Mouse (Mus musculus): ENCODE measurements around the gene Dlg3. TPM values are rescaled to one million over a fixed set of nuclear protein-coding genes. Genes with fewer than 3 reads are reported as not detected.

The Dlg3 gene
- total and polyA plus RNA-seq, 3 experiments, result 2.4 to 2.8 TPM; not detected in 1

DNA sequence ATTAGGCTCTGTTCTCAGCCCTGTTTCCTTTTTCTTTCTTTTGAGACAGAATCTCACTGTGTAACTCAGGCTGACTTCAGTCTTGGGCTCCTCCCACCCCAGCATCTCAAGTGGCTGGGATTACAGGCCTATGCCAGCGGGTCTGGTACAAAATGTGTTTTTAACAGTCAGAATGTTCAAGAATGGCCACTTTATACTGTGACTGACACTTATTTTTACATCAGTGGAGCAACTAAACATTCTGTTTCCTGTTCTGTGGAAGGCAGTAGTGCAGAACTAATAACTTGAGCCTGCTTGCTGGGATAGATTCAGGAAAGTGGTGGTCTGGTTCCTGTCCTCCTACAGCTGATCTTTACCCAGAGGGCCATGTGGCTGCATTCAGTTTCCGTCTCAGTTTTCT lies 33.1 kb downstream of the Dlg3 start:
- no peak for DNase-seq (ENCODE audit: low read depth, low spot score)
- no peaks in the 10 kb centered on the region for H3K9me3 ChIP-seq (replicated peaks; ENCODE audit: insufficient read depth, low read length)
- no peaks in the 10 kb centered on the region for H3K36me3 ChIP-seq (ENCODE audit: control insufficient read depth in 1 of 2, insufficient read depth in 2 of 2, low read length in 2 of 2)
- H3K9ac ChIP-seq (ENCODE audit: control insufficient read depth, low read depth, low read length, poor library complexity, severe bottlenecking), result no peak overlapping the region
- H3K27me3 ChIP-seq (ENCODE audit: control insufficient read depth in 1 of 2, insufficient read depth in 2 of 2, low read length in 2 of 2), result no peaks in the 10 kb centered on the region
- H3K79me2 ChIP-seq (ENCODE audit: control insufficient read depth, insufficient read depth, low read length, poor library complexity), result no peaks in the 10 kb centered on the region
- H3K4me1 ChIP-seq (ENCODE audit: control insufficient read depth in 1 of 2, insufficient read depth in 2 of 2, low read length in 2 of 2), result no peaks in the 10 kb centered on the region
- no peak overlapping the region for H3K4me3 ChIP-seq (ENCODE audit: control insufficient read depth in 1 of 2, insufficient read depth in 1 of 2, low read depth in 2 of 2, low read length in 2 of 2)
- H3K27ac ChIP-seq (ENCODE audit: control insufficient read depth, low read depth, low read length), result no peak overlapping the region
- TF ChIP-seq USF1 (IDR thresholded peaks at IDR 0.05; ENCODE audit: low read depth, low read length), result no peak
- TF ChIP-seq CHD1 (IDR thresholded peaks at IDR 0.05; ENCODE audit: low read depth, low read length), result no peak
- TF ChIP-seq MAZ (IDR thresholded peaks at IDR 0.05; ENCODE audit: low read depth, low read length), result no peak
- no peak for TF ChIP-seq CTCF (IDR thresholded peaks at IDR 0.05 in 2 of 3, conservative IDR thresholded peaks at IDR 0.05 in 1 of 3; ENCODE audit: control insufficient read depth in 1 of 3, insufficient read depth in 1 of 3, low read depth in 2 of 3, low read length in 3 of 3, poor library complexity in 1 of 3, severe bottlenecking in 1 of 3)
- no peak for TF ChIP-seq RAD21 (IDR thresholded peaks at IDR 0.05; ENCODE audit: low read depth, low read length)

DNA sequence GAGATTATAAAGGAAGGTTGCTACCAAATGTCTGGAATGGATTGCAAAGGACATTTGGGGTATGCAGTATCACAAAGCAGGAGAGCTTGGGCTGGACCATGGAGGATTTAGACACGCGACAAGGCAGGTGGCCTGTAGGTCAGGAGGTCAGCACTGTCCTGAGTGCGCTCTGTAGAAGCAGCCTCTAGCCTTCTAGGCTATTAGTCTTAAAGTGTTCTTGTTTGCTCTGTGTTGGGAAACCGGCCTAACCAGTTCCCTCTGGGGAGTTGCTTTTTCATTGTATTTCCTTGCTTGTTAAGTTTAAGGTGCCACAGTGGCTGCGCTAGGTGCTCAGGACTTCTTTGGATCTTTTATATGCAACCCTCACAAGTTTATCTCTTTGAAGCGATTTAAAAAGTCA lies 34.5 kb downstream of the Dlg3 start:
- Histone ChIP-seq H3K27me3 (ENCODE audit: control insufficient read depth in 1 of 2, insufficient read depth in 2 of 2, low read length in 2 of 2) (no peaks in the 10 kb centered on the region), H3K4me3 (ENCODE audit: control insufficient read depth in 1 of 2, insufficient read depth in 1 of 2, low read depth in 2 of 2, low read length in 2 of 2) (no peak overlapping the region), H3K36me3 (ENCODE audit: control insufficient read depth in 1 of 2, insufficient read depth in 2 of 2, low read length in 2 of 2) (no peaks in the 10 kb centered on the region), H3K79me2 (ENCODE audit: control insufficient read depth, insufficient read depth, low read length, poor library complexity) (no peaks in the 10 kb centered on the region), H3K9ac (ENCODE audit: control insufficient read depth, low read depth, low read length, poor library complexity, severe bottlenecking) (no peak overlapping the region), H3K9me3 (replicated peaks; ENCODE audit: insufficient read depth, low read length) (no peaks in the 10 kb centered on the region), H3K4me1 (ENCODE audit: control insufficient read depth in 1 of 2, insufficient read depth in 2 of 2, low read length in 2 of 2) (no peaks in the 10 kb centered on the region), H3K27ac (ENCODE audit: control insufficient read depth, low read depth, low read length) (no peak overlapping the region)
- TF ChIP-seq MAZ (IDR thresholded peaks at IDR 0.05; ENCODE audit: low read depth, low read length) (no peak), TBP (IDR thresholded peaks at IDR 0.05; ENCODE audit: low read depth, low read length) (no peak), RCOR1 (IDR thresholded peaks at IDR 0.05; ENCODE audit: low read depth, low read length) (no peak), USF1 (IDR thresholded peaks at IDR 0.05; ENCODE audit: low read depth, low read length) (no peak), ZC3H11A (IDR thresholded peaks at IDR 0.05; ENCODE audit: low read depth, low read length) (no peak), MYC (IDR thresholded peaks at IDR 0.05; ENCODE audit: low read depth, low read length) (no peak), GABPA (IDR thresholded peaks at IDR 0.05; ENCODE audit: low read depth, low read length) (no peak), NRF1 (IDR thresholded peaks at IDR 0.05; ENCODE audit: insufficient read depth, low read depth, low read length, poor library complexity, severe bottlenecking) (no peak), TAL1 (IDR thresholded peaks at IDR 0.05; ENCODE audit: low read length) (no peak), CTCF (IDR thresholded peaks at IDR 0.05 in 2 of 3, conservative IDR thresholded peaks at IDR 0.05 in 1 of 3; ENCODE audit: control insufficient read depth in 1 of 3, insufficient read depth in 1 of 3, low read depth in 2 of 3, low read length in 3 of 3, poor library complexity in 1 of 3, severe bottlenecking in 1 of 3) (no peak), EP300 (IDR thresholded peaks at IDR 0.05; ENCODE audit: low read depth in 1 of 2, low read length in 2 of 2) (no peak), MXI1 (IDR thresholded peaks at IDR 0.05; ENCODE audit: low read depth, low read length) (no peak)
- DNase-seq (ENCODE audit: low read depth, low spot score), result no peak

DNA sequence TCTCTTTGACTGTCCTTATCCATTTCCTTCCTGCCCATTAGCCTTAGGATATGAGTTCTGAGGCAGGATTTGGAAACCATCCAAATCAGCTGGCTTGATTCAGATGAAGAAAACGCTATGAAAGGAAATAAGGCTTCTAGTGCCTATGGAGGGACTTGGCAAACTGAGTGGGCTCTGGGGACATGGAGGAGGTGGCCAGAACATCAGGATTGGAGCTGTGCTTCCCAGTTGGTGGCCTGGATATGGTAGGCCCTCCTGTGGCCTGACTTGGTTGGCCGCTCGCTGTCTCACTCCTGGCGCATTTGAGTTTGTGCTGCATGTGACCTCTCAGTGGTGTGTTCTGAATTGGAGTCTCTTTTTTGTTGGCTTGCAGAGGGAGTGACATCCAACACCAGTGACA lies 43.6 kb downstream of the Dlg3 start:
- Histone ChIP-seq H3K79me2 (ENCODE audit: control insufficient read depth, insufficient read depth, low read length, poor library complexity) (no peaks in the 10 kb centered on the region), H3K4me1 (ENCODE audit: control insufficient read depth in 1 of 2, insufficient read depth in 2 of 2, low read length in 2 of 2) (0 out of 4 replicates have a peak, but pooled peaks cover 0 to 2% of the 10 kb centered on the region in 2 experiments), H3K27me3 (ENCODE audit: control insufficient read depth in 1 of 2, insufficient read depth in 2 of 2, low read length in 2 of 2) (no peaks in the 10 kb centered on the region), H3K4me3 (ENCODE audit: control insufficient read depth in 1 of 2, insufficient read depth in 1 of 2, low read depth in 2 of 2, low read length in 2 of 2) (no peak overlapping the region), H3K9ac (ENCODE audit: control insufficient read depth, low read depth, low read length, poor library complexity, severe bottlenecking) (no peak overlapping the region), H3K9me3 (replicated peaks; ENCODE audit: insufficient read depth, low read length) (no peaks in the 10 kb centered on the region), H3K36me3 (ENCODE audit: control insufficient read depth in 1 of 2, insufficient read depth in 2 of 2, low read length in 2 of 2) (peaks cover 0 to 8% of the 10 kb centered on the region in 2 experiments; a peak in 2 of 4 replicates), H3K27ac (ENCODE audit: control insufficient read depth, low read depth, low read length) (no peak overlapping the region)
- DNase-seq (ENCODE audit: low read depth, low spot score), result no peak
- TF ChIP-seq TCF12 (IDR thresholded peaks at IDR 0.05; ENCODE audit: low read depth, low read length), result no peak

Data from MEL (cell line).